Mouse (Mus musculus): Measurements from ENCODE around the gene Capn15. TPM values are rescaled to one million over a fixed set of nuclear protein-coding genes. Genes with fewer than 3 reads are reported as not detected.

The Capn15 gene
- polyA plus RNA-seq, 1 experiment from 2014 or later, result 11.4 TPM

GRCm38 (mm10) chr17:25919144-25919785 is 66.3 kb downstream of the Capn15 start, which contains the start of gene Rab40c:
TSS of gene Rab40c (minus strand) at chr17:25919727.
- Histone ChIP-seq H3K27ac (replicated peaks) (peak within 1 kb of the TSS; percentile 94), H3K9ac (peak within 1 kb of the TSS; percentile 81), H3K4me3 (replicated peaks) (peak within 1 kb of the TSS; percentile 88), H3K4me2 (peak within 1 kb of the TSS; percentile 99), H3K36me3 (replicated peaks) (peaks cover 5% of the 10 kb centered on the region), H3K27me3 (no peaks in the 10 kb centered on the region), H3K9me3 (replicated peaks) (no peaks in the 10 kb centered on the region), H3K4me1 (replicated peaks) (peaks cover 62% of the 10 kb centered on the region)
- no peak for ATAC-seq (ENCODE audit: insufficient read depth)
- WGBS (ENCODE audit: insufficient replicate concordance), result under 1% methylated on average over 62 of the region's 78 CpGs

GRCm38 (mm10) chr17:25918037-25918750 is 67.4 kb downstream of the Capn15 start:
- peaks cover 72% of the 10 kb centered on the region for H3K4me1 ChIP-seq (replicated peaks)
- no peak overlapping the region for H3K27ac ChIP-seq (replicated peaks)

GRCm38 (mm10) chr17:25916931-25917647 is 68.5 kb downstream of the Capn15 start:
- 65% methylated on average over 8 of the region's 8 CpGs for WGBS (ENCODE audit: insufficient replicate concordance)
- H3K36me3 ChIP-seq (replicated peaks), result no peaks in the 10 kb centered on the region; the same call in 1 of the 2 replicates
- no peak overlapping the region for H3K27ac ChIP-seq (replicated peaks)
- peaks cover 72% of the 10 kb centered on the region for H3K4me1 ChIP-seq (replicated peaks)
- H3K9ac ChIP-seq, result no peak overlapping the region
- no peaks in the 10 kb centered on the region for H3K9me3 ChIP-seq (replicated peaks)
- peak overlapping the region; percentile 99; the same call in 1 of the 2 replicates for H3K4me2 ChIP-seq
- H3K4me3 ChIP-seq (replicated peaks), result no peak overlapping the region
- H3K27me3 ChIP-seq, result no peaks in the 10 kb centered on the region
- ATAC-seq (ENCODE audit: insufficient read depth), result no peak

More at GRCm38 (mm10) chr17:25918037-25918750, 67.4 kb downstream of the Capn15 start:
- no peaks in the 10 kb centered on the region for H3K27me3 ChIP-seq
- no peak for ATAC-seq (ENCODE audit: insufficient read depth)
- peak overlapping the region; percentile 81 for H3K9ac ChIP-seq
- H3K4me2 ChIP-seq, result peak overlapping the region; percentile 99
- peak overlapping the region; percentile 88 for H3K4me3 ChIP-seq (replicated peaks)
- no peaks in the 10 kb centered on the region; the same call in 1 of the 2 replicates for H3K36me3 ChIP-seq (replicated peaks)
- no peaks in the 10 kb centered on the region for H3K9me3 ChIP-seq (replicated peaks)
- WGBS (ENCODE audit: insufficient replicate concordance), result 82% methylated on average over 9 of the region's 9 CpGs

GRCm38 (mm10) chr17:25914295-25914694 is 71.3 kb downstream of the Capn15 start:
- Histone ChIP-seq H3K9me3 (replicated peaks) (no peaks in the 10 kb centered on the region), H3K4me2 (0 out of 2 replicates have a peak overlapping the region, but pooled peaks have one; percentile 5), H3K9ac (no peak overlapping the region), H3K27me3 (no peaks in the 10 kb centered on the region), H3K36me3 (replicated peaks) (no peaks in the 10 kb centered on the region; the same call in 1 of the 2 replicates), H3K4me3 (replicated peaks) (no peak overlapping the region), H3K4me1 (replicated peaks) (peaks cover 64% of the 10 kb centered on the region), H3K27ac (replicated peaks) (no peak overlapping the region; the same call in 1 of the 2 replicates)
- 54% methylated on average over 4 of the region's 4 CpGs for WGBS (ENCODE audit: insufficient replicate concordance)
- no peak for ATAC-seq (ENCODE audit: insufficient read depth)

- 7% methylated on average over 1 of the region's 1 CpGs for WGBS (ENCODE audit: insufficient replicate concordance)
- no peaks in the 10 kb centered on the region for H3K27me3 ChIP-seq
These were observed 71.7 kb downstream of the Capn15 start for GRCm38 (mm10) chr17:25913877-25914275.

GRCm38 (mm10) chr17:25913186-25913876 is 72.3 kb downstream of the Capn15 start:
- H3K36me3 ChIP-seq (replicated peaks), result no peaks in the 10 kb centered on the region; the same call in 1 of the 2 replicates
- no peak overlapping the region for H3K4me3 ChIP-seq (replicated peaks)
- no peak for ATAC-seq (ENCODE audit: insufficient read depth)
- H3K27ac ChIP-seq (replicated peaks), result no peak overlapping the region
- H3K9ac ChIP-seq, result no peak overlapping the region
- H3K9me3 ChIP-seq (replicated peaks), result no peaks in the 10 kb centered on the region
- peaks cover 56% of the 10 kb centered on the region for H3K4me1 ChIP-seq (replicated peaks)
- 53% methylated on average over 14 of the region's 14 CpGs for WGBS (ENCODE audit: insufficient replicate concordance)
- no peaks in the 10 kb centered on the region for H3K27me3 ChIP-seq
- no peak overlapping the region for H3K4me2 ChIP-seq

More at GRCm38 (mm10) chr17:25913877-25914275, 71.7 kb downstream of the Capn15 start:
- Histone ChIP-seq H3K27ac (replicated peaks) (no peak overlapping the region; the same call in 1 of the 2 replicates), H3K4me1 (replicated peaks) (peaks cover 61% of the 10 kb centered on the region), H3K4me2 (0 out of 2 replicates have a peak overlapping the region, but pooled peaks have one; percentile 5), H3K9ac (no peak overlapping the region), H3K36me3 (replicated peaks) (no peaks in the 10 kb centered on the region; the same call in 1 of the 2 replicates), H3K4me3 (replicated peaks) (no peak overlapping the region), H3K9me3 (replicated peaks) (no peaks in the 10 kb centered on the region)
- no peak for ATAC-seq (ENCODE audit: insufficient read depth)

GRCm38 (mm10) chr17:25911816-25912215 is 73.8 kb downstream of the Capn15 start:
- 70% methylated on average over 4 of the region's 4 CpGs for WGBS (ENCODE audit: insufficient replicate concordance)
- H3K36me3 ChIP-seq (replicated peaks), result no peaks in the 10 kb centered on the region; the same call in 1 of the 2 replicates
- no peaks in the 10 kb centered on the region for H3K9me3 ChIP-seq (replicated peaks)
- ATAC-seq (ENCODE audit: insufficient read depth), result no peak
- H3K4me3 ChIP-seq (replicated peaks), result no peak overlapping the region
- H3K27ac ChIP-seq (replicated peaks), result no peak overlapping the region
- no peaks in the 10 kb centered on the region for H3K27me3 ChIP-seq
- no peak overlapping the region for H3K4me2 ChIP-seq
- peaks cover 40% of the 10 kb centered on the region for H3K4me1 ChIP-seq (replicated peaks)
- H3K9ac ChIP-seq, result no peak overlapping the region

Other genes with a start within 250 kb of the Capn15 start
- not detected in 2 replicates for gene Mslnl, start 249.8 kb downstream of the Capn15 start, polyA plus RNA-seq (2015; fragmentation: Nextera tagmentation; extraction: Ambion mirVana)
- gene Msln, start 231.4 kb downstream of the Capn15 start, polyA plus RNA-seq (2015; fragmentation: Nextera tagmentation; extraction: Ambion mirVana), result 2.5 and 2.7 TPM in 2 replicates
- gene Narfl, start 212.0 kb downstream of the Capn15 start, polyA plus RNA-seq (2015; fragmentation: Nextera tagmentation; extraction: Ambion mirVana), result 13.2 and 14.8 TPM in 2 replicates
- 5.6 and 7.4 TPM in 2 replicates for gene Haghl, start 200.1 kb downstream of the Capn15 start, polyA plus RNA-seq (2015; fragmentation: Nextera tagmentation; extraction: Ambion mirVana)
- 0.03 and 0.07 TPM in 2 replicates for gene Ccdc78, start 199.2 kb downstream of the Capn15 start, polyA plus RNA-seq (2015; fragmentation: Nextera tagmentation; extraction: Ambion mirVana)
- gene Fam173a, start 192.9 kb downstream of the Capn15 start, polyA plus RNA-seq (2015; fragmentation: Nextera tagmentation; extraction: Ambion mirVana), result 54.9 and 59.6 TPM in 2 replicates
- gene AC134908.4, start 190.1 kb downstream of the Capn15 start, polyA plus RNA-seq (2015; fragmentation: Nextera tagmentation; extraction: Ambion mirVana), result not detected in 2 replicates
- 15.5 and 18.2 TPM in 2 replicates for gene Metrn, start 188.7 kb downstream of the Capn15 start, polyA plus RNA-seq (2015; fragmentation: Nextera tagmentation; extraction: Ambion mirVana)
- gene Fbxl16, start 176.7 kb downstream of the Capn15 start, polyA plus RNA-seq (2015; fragmentation: Nextera tagmentation; extraction: Ambion mirVana), result 0.07 and 0.12 TPM in 2 replicates
- gene Wdr24, start 162.2 kb downstream of the Capn15 start, polyA plus RNA-seq (2015; fragmentation: Nextera tagmentation; extraction: Ambion mirVana), result 11.7 and 13.0 TPM in 2 replicates
- 19.6 and 25.2 TPM in 2 replicates for gene Jmjd8, start 156.9 kb downstream of the Capn15 start, polyA plus RNA-seq (2015; fragmentation: Nextera tagmentation; extraction: Ambion mirVana)
- 114 and 130 TPM in 2 replicates for gene Stub1, start 152.4 kb downstream of the Capn15 start, polyA plus RNA-seq (2015; fragmentation: Nextera tagmentation; extraction: Ambion mirVana)
- gene Rhbdl1, start 148.5 kb downstream of the Capn15 start, polyA plus RNA-seq (2015; fragmentation: Nextera tagmentation; extraction: Ambion mirVana), result 0.25 and 0.48 TPM in 2 replicates
- gene Gm20683, start 144.0 kb downstream of the Capn15 start, polyA plus RNA-seq (2015; fragmentation: Nextera tagmentation; extraction: Ambion mirVana), result 0.46 and 0.52 TPM in 2 replicates
- gene Rhot2, start 140.9 kb downstream of the Capn15 start, polyA plus RNA-seq (2015; fragmentation: Nextera tagmentation; extraction: Ambion mirVana), result 10.8 and 12.6 TPM in 2 replicates
- 8.1 and 9.3 TPM in 2 replicates for gene Wdr90, start 124.3 kb downstream of the Capn15 start, polyA plus RNA-seq (2015; fragmentation: Nextera tagmentation; extraction: Ambion mirVana)
- 37.3 and 39.3 TPM in 2 replicates for gene Mcrip2, start 117.0 kb downstream of the Capn15 start, polyA plus RNA-seq (2015; fragmentation: Nextera tagmentation; extraction: Ambion mirVana)
- gene Mettl26, start 110.7 kb downstream of the Capn15 start, polyA plus RNA-seq (2015; fragmentation: Nextera tagmentation; extraction: Ambion mirVana), result 46.4 and 49.4 TPM in 2 replicates
- 0.35 and 0.59 TPM in 2 replicates for gene Wfikkn1, start 104.9 kb downstream of the Capn15 start, polyA plus RNA-seq (2015; fragmentation: Nextera tagmentation; extraction: Ambion mirVana)
- gene Rab40c, start 66.1 kb downstream of the Capn15 start, polyA plus RNA-seq (2015; fragmentation: Nextera tagmentation; extraction: Ambion mirVana), result 6.6 and 8.4 TPM in 2 replicates
- gene Pigq, start 40.9 kb downstream of the Capn15 start, polyA plus RNA-seq (2015; fragmentation: Nextera tagmentation; extraction: Ambion mirVana), result 156 and 174 TPM in 2 replicates
- 6.1 and 6.7 TPM in 2 replicates for gene Nhlrc4, start 40.8 kb downstream of the Capn15 start, polyA plus RNA-seq (2015; fragmentation: Nextera tagmentation; extraction: Ambion mirVana)
- gene A930017K11Rik, start 33.2 kb downstream of the Capn15 start, polyA plus RNA-seq (2015; fragmentation: Nextera tagmentation; extraction: Ambion mirVana), result 0.23 and 0.37 TPM in 2 replicates
- 2.1 and 2.3 TPM in 2 replicates for gene Rab11fip3, start 83.8 kb upstream of the Capn15 start, polyA plus RNA-seq (2015; fragmentation: Nextera tagmentation; extraction: Ambion mirVana)
- 14.7 and 17.2 TPM in 2 replicates for gene Decr2, start 104.5 kb upstream of the Capn15 start, polyA plus RNA-seq (2015; fragmentation: Nextera tagmentation; extraction: Ambion mirVana)
- 34.6 and 35.5 TPM in 2 replicates for gene Nme4, start 109.8 kb upstream of the Capn15 start, polyA plus RNA-seq (2015; fragmentation: Nextera tagmentation; extraction: Ambion mirVana)
- gene Tmem8, start 127.5 kb upstream of the Capn15 start, polyA plus RNA-seq (2015; fragmentation: Nextera tagmentation; extraction: Ambion mirVana), result 1.5 and 1.7 TPM in 2 replicates
- gene Mrpl28, start 137.7 kb upstream of the Capn15 start, polyA plus RNA-seq (2015; fragmentation: Nextera tagmentation; extraction: Ambion mirVana), result 120 and 124 TPM in 2 replicates
- 7.1 and 9.1 TPM in 2 replicates for gene Axin1, start 152.9 kb upstream of the Capn15 start, polyA plus RNA-seq (2015; fragmentation: Nextera tagmentation; extraction: Ambion mirVana)
- 72.3 and 75.1 TPM in 2 replicates for gene Pdia2, start 213.3 kb upstream of the Capn15 start, polyA plus RNA-seq (2015; fragmentation: Nextera tagmentation; extraction: Ambion mirVana)
- 0.24 and 0.36 TPM in 2 replicates for gene Rgs11, start 217.2 kb upstream of the Capn15 start, polyA plus RNA-seq (2015; fragmentation: Nextera tagmentation; extraction: Ambion mirVana)
- gene Arhgdig, start 222.0 kb upstream of the Capn15 start, polyA plus RNA-seq (2015; fragmentation: Nextera tagmentation; extraction: Ambion mirVana), result 14.4 and 15.3 TPM in 2 replicates